Mouse (Mus musculus) testis, adult 2 months (tissue): ENCODE data around the gene Rasgrp3.

Source experiments
- CTCF ChIP-seq: fragments of 200-500 bp; IDR thresholded peaks from 2 replicates; pipeline ENCODE4 v1.5.1; 2012; ENCODE audit warnings: low read depth, mild to moderate bottlenecking, inconsistent platforms, low read length, moderate library complexity; ENCODE audit not compliant: control insufficient read depth, insufficient read depth, insufficient replicate concordance
- POLR2A ChIP-seq: fragments of 200-500 bp; IDR thresholded peaks from 2 replicates; pipeline ENCODE4 v1.6.1; 2012; ENCODE audit warnings: low read depth, mild to moderate bottlenecking, inconsistent platforms, low read length, moderate library complexity; ENCODE audit not compliant: control insufficient read depth

DNA sequence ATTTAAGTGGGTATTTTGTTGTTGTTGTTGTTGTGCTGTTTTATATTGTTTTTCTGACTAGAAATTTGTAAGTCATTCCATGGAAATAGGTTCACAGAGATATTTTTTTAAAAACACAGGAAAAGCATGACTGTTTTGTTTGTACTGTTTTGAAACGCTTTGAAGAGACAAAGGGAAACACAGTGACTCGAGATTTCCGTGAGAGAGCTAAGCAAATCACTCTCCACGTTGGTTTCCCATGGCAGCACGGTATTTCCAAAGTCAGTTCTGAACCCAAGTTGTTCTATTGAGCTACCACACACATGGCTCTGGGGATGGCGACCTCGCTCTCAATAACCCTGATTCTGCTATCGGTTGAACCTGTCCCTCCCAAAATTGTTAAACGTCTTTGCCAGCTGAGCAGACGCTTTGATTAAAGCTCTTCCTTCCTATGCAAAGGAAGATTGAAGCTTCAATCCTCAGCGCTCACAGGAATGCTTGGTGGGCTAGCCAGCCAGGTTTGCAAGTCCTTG, 1.6 kb downstream of the Rasgrp3 start:
- TF ChIP-seq POLR2A, result no peak
- TF ChIP-seq CTCF, result no peak
